In genomic region chr15:88904056-88904811, GRCm38 (mm10) we compare ENCODE assay signal across 20 mouse cellular contexts. TPM values are rescaled to one million over a fixed set of nuclear protein-coding genes. Genes with fewer than 3 reads are reported as not detected.
DNase-seq lines count a peak whose midpoint lies in the region; ATAC-seq lines count a peak whose summit lies in the region.
"Had no signal": no experiment of that assay in that cellular context is flagged by ENCODE, and none has a peak within 500 bp of the region (broad histone marks: within the 10 kb centered on the region; RNA-seq: fewer than 3 reads in every experiment).

No protein-coding gene starts in this region.

- no peaks in the 10 kb centered on the region for H3K9me3 ChIP-seq in midbrain, embryonic 11.5 days (ENCODE audit: control insufficient read depth, low read length)
- H3K9me3 ChIP-seq in midbrain, embryonic 13.5 days, result no peaks in the 10 kb centered on the region
- H3K9me3 ChIP-seq in forebrain, embryonic 13.5 days (replicated peaks), result no peaks in the 10 kb centered on the region
- H3K9me3 ChIP-seq: G1E had no signal

- no peak overlapping the region for H3K4me2 ChIP-seq in midbrain, embryonic 11.5 days
- no peak overlapping the region for H3K4me2 ChIP-seq in midbrain, embryonic 13.5 days (replicated peaks)
- no peak overlapping the region for H3K4me2 ChIP-seq in forebrain, embryonic 13.5 days

- 83% methylated on average over 14 of the region's 14 CpGs for WGBS in midbrain, embryonic 11.5 days
- 90% methylated on average over 14 of the region's 14 CpGs for WGBS in midbrain, embryonic 13.5 days
- 82% methylated on average over 14 of the region's 14 CpGs for WGBS in forebrain, embryonic 13.5 days

- no peak for ATAC-seq in midbrain, embryonic 11.5 days (ENCODE audit: low FRiP score)
- ATAC-seq in midbrain, embryonic 13.5 days, result no peak
- no peak for ATAC-seq in forebrain, embryonic 13.5 days
- ATAC-seq: forebrain, embryonic 14.5 days; forebrain, embryonic 16.5 days; Patski had no signal

- no peak overlapping the region for H3K27ac ChIP-seq in midbrain, embryonic 11.5 days (ENCODE audit: low read depth, low read length)
- no peak overlapping the region for H3K27ac ChIP-seq in midbrain, embryonic 13.5 days
- H3K27ac ChIP-seq in forebrain, embryonic 13.5 days, result no peak overlapping the region

- peak; percentile 79 for DNase-seq in heart, adult 11 months
- DNase-seq in heart, postnatal 4 days, result no peak
- peak; percentile 37 for DNase-seq in midbrain, embryonic 11.5 days (ENCODE audit: low spot score, missing footprints)
- DNase-seq in ZHBTc4 (ENCODE audit: low read depth, low spot score), result peak; percentile 58
- DNase-seq: adrenal gland, adult 2 months; adrenal gland, postnatal 10 days; adrenal gland, postnatal 25 days; cerebellum, adult 11 months; cerebellum, adult 18-20 months; cerebellum, adult 9-10 months; cerebellum, postnatal 10 days; cerebellum, postnatal 25 days had no signal

- H3K4me1 ChIP-seq in midbrain, embryonic 11.5 days (ENCODE audit: control insufficient read depth, insufficient read depth, low read length), result no peaks in the 10 kb centered on the region
- no peaks in the 10 kb centered on the region for H3K4me1 ChIP-seq in midbrain, embryonic 13.5 days (replicated peaks)
- no peaks in the 10 kb centered on the region for H3K4me1 ChIP-seq in forebrain, embryonic 13.5 days

- no peak overlapping the region for H3K9ac ChIP-seq in midbrain, embryonic 11.5 days (ENCODE audit: low read length)
- H3K9ac ChIP-seq in midbrain, embryonic 13.5 days (replicated peaks), result no peak overlapping the region
- H3K9ac ChIP-seq in forebrain, embryonic 13.5 days, result no peak overlapping the region

- H3K36me3 ChIP-seq in midbrain, embryonic 11.5 days (ENCODE audit: control insufficient read depth, insufficient read depth, low read length), result no peaks in the 10 kb centered on the region
- no peaks in the 10 kb centered on the region for H3K36me3 ChIP-seq in midbrain, embryonic 13.5 days
- H3K36me3 ChIP-seq in forebrain, embryonic 13.5 days (ENCODE audit: poor library complexity, severe bottlenecking), result no peaks in the 10 kb centered on the region
- H3K36me3 ChIP-seq: G1E had no signal

- H3K4me3 ChIP-seq in midbrain, embryonic 11.5 days (ENCODE audit: low read depth, low read length), result no peak overlapping the region
- H3K4me3 ChIP-seq in midbrain, embryonic 13.5 days (replicated peaks), result no peak overlapping the region
- H3K4me3 ChIP-seq in forebrain, embryonic 13.5 days, result no peak overlapping the region

- H3K27me3 ChIP-seq in midbrain, embryonic 11.5 days (ENCODE audit: control insufficient read depth, insufficient read depth, low read length), result no peaks in the 10 kb centered on the region
- H3K27me3 ChIP-seq in midbrain, embryonic 13.5 days, result no peaks in the 10 kb centered on the region
- no peaks in the 10 kb centered on the region for H3K27me3 ChIP-seq in forebrain, embryonic 13.5 days

RNA-seq across cellular contexts. Expression of gene Pim3, which starts 42.2 kb away (rescaled TPM):
- 10 to 100 TPM; 36.8 to 40.2 TPM for total RNA-seq in heart, postnatal 4 days (2021)
- polyA plus RNA-seq in midbrain, embryonic 11.5 days (2014; fragmentation: Nextera tagmentation; extraction: Ambion mirVana), result 30.1 and 30.5 TPM in 2 replicates
- polyA plus RNA-seq in midbrain, embryonic 13.5 days (2015; fragmentation: Nextera tagmentation; extraction: Ambion mirVana), result 42.0 and 47.6 TPM in 2 replicates
- 42.7 and 49.4 TPM in 2 replicates for polyA plus RNA-seq in forebrain, embryonic 13.5 days (2015; fragmentation: Nextera tagmentation; extraction: Ambion mirVana)

RNA-seq across cellular contexts. Expression of gene Ttll8, which starts 50.0 kb away (rescaled TPM):
- total RNA-seq in heart, postnatal 4 days (2021), result not detected
- not detected in 2 replicates for polyA plus RNA-seq in midbrain, embryonic 11.5 days (2014; fragmentation: Nextera tagmentation; extraction: Ambion mirVana)
- not detected in 2 replicates for polyA plus RNA-seq in midbrain, embryonic 13.5 days (2015; fragmentation: Nextera tagmentation; extraction: Ambion mirVana)
- 0.13 TPM in 1 of 2 replicates, not detected in the other for polyA plus RNA-seq in forebrain, embryonic 13.5 days (2015; fragmentation: Nextera tagmentation; extraction: Ambion mirVana)
- total RNA-seq: adrenal gland, postnatal 10 days; adrenal gland, postnatal 25 days had no signal
- polyA plus RNA-seq: adrenal gland, adult 2 months; C2C12; embryonic facial prominence, embryonic 11.5 days; G1E had no signal
